Mouse (Mus musculus): Measurements from ENCODE around the gene Ppil4.

DNA sequence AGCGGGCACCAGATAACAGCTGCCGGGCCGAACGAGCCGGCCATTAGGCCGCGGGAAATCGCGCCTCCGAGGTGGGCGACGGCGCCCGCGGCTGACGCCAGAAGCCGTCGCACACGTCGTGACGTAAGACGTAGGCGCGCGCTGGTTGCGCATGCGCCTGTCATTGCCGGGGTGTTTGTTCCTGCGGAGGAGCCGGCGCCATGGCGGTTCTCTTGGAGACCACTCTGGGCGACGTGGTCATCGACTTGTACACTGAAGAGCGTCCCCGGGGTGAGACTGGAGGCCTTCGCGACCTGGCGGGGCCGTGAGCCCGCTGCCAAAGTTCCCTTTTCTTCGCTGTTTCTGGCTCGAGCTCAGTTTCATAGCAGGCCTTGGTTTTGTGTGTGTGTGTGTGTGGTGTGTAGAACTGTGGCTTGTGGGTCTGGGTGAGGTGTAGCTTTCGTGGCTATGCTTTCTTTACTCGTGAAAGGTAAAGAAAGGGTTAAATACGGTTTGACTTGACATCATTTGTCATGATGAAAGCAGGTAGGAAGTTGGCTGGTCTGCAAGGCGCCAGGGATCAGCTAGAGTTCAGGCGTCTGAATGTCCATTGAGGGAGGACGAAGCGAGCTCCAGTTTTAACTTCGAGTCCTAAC is at the start of gene Ppil4, which contains the start of gene Ginm1:
- TF ChIP-seq CTCF (IDR thresholded peaks at IDR 0.05; ENCODE audit: low read depth) (no peak), EP300 (IDR thresholded peaks at IDR 0.05; ENCODE audit: low read depth) (no peak)

All from heart, postnatal 0 days (tissue).